Mouse (Mus musculus) thymus, postnatal 25 days (tissue): ENCODE data around the gene Ociad2.

ENCODE experiments used
- DNase-seq: peaks from one replicate; pipeline ENCODE4 v3.0.0; 2022

Gene Ociad2

GRCm38 (mm10) chr5:73340723-73341235 lies at the start of gene Ociad2:
TSS of gene Ociad2 (minus strand) at chr5:73341028.
- DNase-seq = no peak

- no peak for DNase-seq
These were observed 42.8 kb upstream of the Ociad2 start for GRCm38 (mm10) chr5:73383647-73383970.

DNA sequence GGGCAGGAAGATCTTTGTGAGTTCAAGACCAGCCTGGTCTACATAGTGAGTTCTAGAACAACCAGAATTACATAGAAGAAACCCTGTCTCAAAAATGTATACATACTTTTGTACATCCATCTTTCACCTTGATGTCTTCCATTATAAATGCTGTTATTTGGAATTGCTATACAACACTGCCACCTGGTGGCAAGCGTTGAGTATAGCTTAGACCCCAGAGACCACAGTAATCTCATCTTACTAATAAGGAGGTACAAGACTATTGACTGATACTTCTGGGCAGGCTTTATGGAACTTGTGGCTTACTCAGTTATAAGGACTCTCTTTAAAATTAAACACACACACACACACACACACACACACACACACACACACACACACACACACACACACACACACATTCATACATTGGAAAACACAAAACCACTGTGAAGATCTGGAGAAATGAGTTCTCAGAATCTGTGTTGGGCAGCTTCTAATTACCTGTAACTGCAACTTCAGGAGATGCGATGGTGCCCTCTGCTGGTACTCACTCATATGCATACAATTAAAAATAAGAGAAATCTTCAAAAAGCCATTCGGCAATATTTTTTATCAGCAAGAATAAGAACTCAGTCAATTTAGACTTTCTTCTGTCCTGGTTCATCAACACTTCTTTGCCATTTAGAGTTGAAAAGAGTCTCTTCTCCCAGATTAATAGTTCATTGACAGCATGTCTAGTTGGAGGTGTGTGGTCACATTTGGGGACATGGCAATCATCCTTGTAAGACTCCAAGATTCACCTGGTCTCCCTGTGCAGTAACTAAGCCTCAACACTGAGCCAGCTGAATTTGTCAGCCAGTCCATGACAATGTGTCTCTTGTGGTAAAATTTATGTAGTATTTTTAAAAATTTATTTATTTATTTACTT lies 42.2 kb upstream of the Ociad2 start:
- DNase-seq = peak; percentile 70

DNA sequence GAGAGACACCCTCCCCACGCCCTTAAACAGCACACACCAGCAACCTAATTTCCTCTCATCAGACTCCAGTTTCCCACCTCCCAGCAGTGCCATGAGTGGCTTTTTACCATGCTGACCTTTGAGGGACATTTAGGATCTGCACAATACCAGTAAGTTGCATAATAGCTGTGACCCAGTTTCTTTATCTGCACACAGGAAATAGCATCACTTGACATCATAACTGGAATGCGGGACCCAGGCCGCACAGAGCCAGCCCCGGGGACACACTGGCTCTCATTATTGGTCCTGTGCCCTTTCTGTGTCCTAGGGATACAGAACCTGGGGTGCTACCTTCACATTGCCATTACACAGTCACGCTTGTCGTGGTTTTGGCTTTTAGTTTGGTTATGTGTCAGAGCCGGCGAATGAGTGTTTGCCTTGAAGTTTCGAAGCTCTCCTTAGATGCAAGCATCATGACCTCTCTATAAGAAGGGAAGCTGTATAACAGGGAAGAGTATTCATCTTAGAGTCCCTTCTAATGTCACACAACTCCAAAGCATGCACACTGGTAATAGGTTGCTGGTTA lies 41.2 kb upstream of the Ociad2 start:
- no peak for DNase-seq

DNA sequence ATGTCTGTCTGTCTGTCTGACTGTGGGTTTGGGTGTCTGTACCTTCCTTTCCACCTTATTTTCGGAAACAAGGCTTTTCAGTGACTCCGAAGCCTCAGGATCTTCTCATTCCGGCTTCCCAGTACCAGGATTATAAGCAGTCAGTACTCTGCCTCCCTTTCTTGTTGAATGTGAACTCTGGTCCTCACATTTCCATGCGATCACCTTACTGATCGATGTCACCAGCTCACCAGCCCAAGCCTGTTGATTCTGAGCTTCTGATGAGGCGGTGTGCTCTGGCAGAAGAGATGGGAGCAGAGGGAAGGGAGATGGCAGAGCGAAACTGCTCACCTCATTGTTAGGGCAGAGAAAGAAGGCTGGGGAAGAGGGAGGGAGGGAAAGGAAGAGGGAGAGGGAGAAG lies 40.7 kb upstream of the Ociad2 start:
- DNase-seq = no peak

DNA sequence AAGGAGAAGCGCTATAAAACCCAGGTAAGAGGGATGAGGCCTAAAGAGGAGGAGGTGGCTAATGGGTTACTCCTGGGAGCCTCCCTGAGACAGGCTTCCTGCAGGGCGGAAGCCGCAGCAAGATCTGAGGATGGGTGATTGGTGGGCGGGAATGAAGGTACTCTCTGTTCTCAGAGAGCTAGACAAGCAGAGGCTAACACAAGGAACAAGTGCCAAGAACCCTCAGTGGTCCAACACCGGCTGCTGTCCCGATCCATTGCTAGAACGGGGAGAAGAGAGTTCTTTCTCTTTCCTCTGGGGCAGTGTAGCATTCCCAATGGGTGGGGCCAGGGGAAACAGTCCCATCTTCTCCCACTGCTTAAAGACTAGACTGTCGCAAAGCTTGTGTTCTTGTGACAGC lies 40.0 kb upstream of the Ociad2 start:
- DNase-seq = no peak

DNA sequence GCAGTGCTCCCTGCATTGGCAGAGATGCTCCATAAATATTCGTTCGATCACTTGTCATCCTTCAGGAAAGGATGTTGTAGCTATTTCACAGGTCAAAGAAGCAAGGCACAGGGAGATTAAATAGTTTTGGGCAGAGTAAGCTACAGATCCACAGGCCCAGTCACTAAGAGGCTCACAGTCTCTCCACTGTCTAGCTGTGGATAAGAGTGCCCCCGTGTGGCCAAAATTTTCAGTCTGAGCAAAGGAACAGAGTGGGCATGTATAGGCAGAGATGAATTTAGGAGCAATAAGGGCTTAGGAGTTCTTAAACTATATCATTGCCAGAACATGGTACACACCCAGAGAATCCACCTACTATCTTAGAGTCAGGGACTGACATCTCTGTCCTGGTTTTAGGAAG lies 39.1 kb upstream of the Ociad2 start:
- DNase-seq = peak; percentile 80

GRCm38 (mm10) chr5:73376491-73376890 lies 35.7 kb upstream of the Ociad2 start:
- DNase-seq = no peak

DNA sequence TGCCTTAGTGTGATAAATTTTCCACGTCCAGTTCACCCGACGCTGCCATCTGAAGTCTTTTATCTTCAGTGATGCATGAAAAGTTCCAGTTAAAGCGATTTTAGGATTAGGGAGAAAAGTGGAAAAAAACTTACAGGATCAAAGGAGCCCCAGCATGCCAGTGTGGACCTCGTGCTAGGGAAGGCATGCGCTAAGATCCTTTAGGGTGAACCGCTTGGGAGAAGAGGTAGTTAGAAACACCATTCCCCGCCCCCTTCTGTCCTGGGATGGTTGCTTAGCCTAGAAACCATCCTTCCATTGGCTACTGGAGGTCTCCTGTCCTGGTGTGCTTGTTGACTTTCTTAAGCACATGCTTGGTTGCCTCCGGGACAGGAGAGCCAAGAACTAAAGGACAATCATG lies 35.2 kb upstream of the Ociad2 start:
- no peak for DNase-seq

GRCm38 (mm10) chr5:73373184-73373583 lies 32.4 kb upstream of the Ociad2 start:
- no peak for DNase-seq

GRCm38 (mm10) chr5:73372601-73373000 lies 31.8 kb upstream of the Ociad2 start:
- no peak for DNase-seq

DNA sequence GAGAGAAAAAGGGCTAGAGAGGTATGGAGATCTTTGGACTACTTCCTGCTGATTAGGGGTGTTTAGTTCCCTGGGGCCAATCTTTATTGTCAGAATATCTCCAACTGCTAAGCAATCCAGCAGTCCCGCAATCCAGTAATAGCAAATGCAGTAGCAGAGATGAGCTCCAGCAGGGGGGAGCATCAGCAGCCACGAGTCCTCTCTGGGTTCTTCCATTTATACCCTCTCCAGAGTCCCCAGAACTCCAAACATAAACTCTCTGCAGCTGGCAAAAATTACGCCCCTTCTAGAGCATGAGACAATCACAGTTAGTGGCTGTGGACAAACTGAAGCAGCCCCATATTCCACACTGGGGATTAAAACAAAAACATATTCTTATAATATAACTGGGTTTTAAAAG lies 28.9 kb upstream of the Ociad2 start:
- DNase-seq = no peak

- no peak for DNase-seq
These were observed 28.1 kb upstream of the Ociad2 start for GRCm38 (mm10) chr5:73368845-73369447.

DNA sequence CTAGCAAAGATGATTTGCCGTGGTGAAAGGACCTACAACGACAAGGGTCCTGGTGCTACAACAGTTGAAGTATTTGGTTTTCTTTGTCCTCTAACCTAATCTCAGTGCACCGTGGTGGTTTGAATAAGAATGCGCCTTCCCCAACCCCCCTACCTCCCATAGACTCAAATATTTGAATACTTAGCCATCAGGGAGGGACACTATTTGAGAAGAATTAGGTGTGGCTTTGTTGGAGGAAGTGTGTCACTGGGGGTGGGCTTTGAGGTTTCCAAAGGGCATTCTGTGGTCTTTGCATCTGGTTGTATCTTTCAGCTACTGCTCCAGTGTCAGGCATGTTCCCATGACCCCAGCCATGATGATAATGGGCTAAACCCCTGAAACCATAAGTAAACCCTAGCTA lies 27.1 kb upstream of the Ociad2 start:
- DNase-seq = no peak

GRCm38 (mm10) chr5:73364107-73364864 lies 23.5 kb upstream of the Ociad2 start:
- DNase-seq = no peak

- no peak for DNase-seq
These were observed 22.0 kb upstream of the Ociad2 start for GRCm38 (mm10) chr5:73362791-73363190.

DNA sequence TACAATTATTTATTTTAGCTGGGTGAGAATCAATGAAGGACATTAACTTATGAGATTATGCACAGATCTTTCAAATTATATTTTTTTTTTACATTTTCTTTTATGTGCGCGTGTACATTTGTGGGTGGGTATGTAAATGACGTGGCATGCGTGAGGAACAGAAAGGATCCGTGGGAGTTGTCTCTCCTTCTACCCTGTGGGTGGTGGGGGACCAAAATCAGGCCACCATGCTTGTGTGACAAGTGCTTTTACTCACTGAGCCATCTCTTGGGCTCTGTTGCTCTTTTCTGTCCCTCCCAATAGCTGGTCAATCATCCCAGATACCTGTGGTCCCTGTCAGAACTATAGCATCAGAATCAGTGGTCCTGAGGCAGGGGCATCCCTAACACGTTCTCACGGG lies 21.5 kb upstream of the Ociad2 start:
- no peak for DNase-seq

DNA sequence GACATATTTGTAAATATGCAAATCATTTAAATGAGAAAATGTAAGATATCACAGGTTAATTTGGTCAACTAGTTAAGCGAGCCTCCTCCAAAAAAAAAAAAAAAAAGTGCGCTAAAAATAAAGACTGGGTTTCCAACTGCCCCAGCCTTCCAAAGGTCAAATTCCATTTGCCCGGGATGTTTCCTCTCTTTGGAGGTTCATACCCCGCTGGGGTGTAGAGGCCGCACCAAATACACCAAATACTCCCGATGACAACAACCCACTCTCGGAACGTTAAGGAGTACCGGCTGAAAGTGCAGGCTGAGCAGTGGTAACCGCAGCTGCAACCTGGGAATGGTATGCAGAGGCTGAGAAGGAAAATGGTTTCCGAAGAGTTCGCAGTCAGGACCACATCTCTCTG lies 19.4 kb upstream of the Ociad2 start:
- no peak for DNase-seq

GRCm38 (mm10) chr5:73359752-73360141 lies 18.9 kb upstream of the Ociad2 start:
- DNase-seq = no peak

GRCm38 (mm10) chr5:73359134-73359751 lies 18.4 kb upstream of the Ociad2 start:
- DNase-seq = no peak

GRCm38 (mm10) chr5:73355393-73355792 lies 14.6 kb upstream of the Ociad2 start:
- no peak for DNase-seq

- DNase-seq = no peak
These were observed 13.2 kb upstream of the Ociad2 start for GRCm38 (mm10) chr5:73353978-73354377.

- DNase-seq = no peak
These were observed 12.7 kb upstream of the Ociad2 start for GRCm38 (mm10) chr5:73353519-73353918.
